Mouse (Mus musculus) bone marrow, adult 2 months (tissue): ENCODE data around the gene Bsn. TPM values are rescaled to one million over a fixed set of nuclear protein-coding genes. Genes with fewer than 3 reads are reported as not detected.
A peak's percentile ranks its signal among the peaks of the same experiment; 100 is the strongest.

Source experiments
- H3K27ac ChIP-seq: fragments of 200-500 bp; 2 replicates; pipeline ENCODE4 v1.5.1; 2012; ENCODE audit warnings: low read depth, mild to moderate bottlenecking, control low read depth, inconsistent platforms, low read length; ENCODE audit not compliant: control insufficient read depth, poor library complexity, insufficient read depth
- H3K4me1 ChIP-seq: fragments of 200-500 bp; 2 replicates; pipeline ENCODE4 v1.6.1; 2011; ENCODE audit warnings: low read length; ENCODE audit not compliant: control insufficient read depth, insufficient read depth
- H3K4me3 ChIP-seq: fragments of 200-500 bp; replicated peaks from 2 replicates; pipeline ENCODE3; 2011; ENCODE audit warnings: mild to moderate bottlenecking, low read depth, low read length, control low read depth; ENCODE audit not compliant: control insufficient read depth
- CTCF ChIP-seq: fragments of 200-500 bp; IDR thresholded peaks from 2 replicates; pipeline ENCODE4 v1.5.1; 2011; ENCODE audit warnings: low read length, control low read depth; ENCODE audit not compliant: control insufficient read depth, insufficient read depth
- POLR2A ChIP-seq: fragments of 200-500 bp; IDR thresholded peaks from 2 replicates; pipeline ENCODE4 v1.6.1; 2011; ENCODE audit warnings: low read depth, mild to moderate bottlenecking, control low read depth, low read length, borderline replicate concordance; ENCODE audit not compliant: control insufficient read depth
- WGBS: fragments of 180-500 bp; shearing (Covaris S2); methylation state at CpG from one replicate; pipeline ENCODE4 v1.1.7; 2018; 5-methylcytosine and 5-hydroxymethylcytosine counted together
- polyA plus RNA-seq: library from polyadenylated mRNA; stranded (reverse); fragments of >200 nt; gene quantifications from 2 replicates; pipeline ENCODE4 v1.2.4, GENCODE M21; 2011; ENCODE audit warnings: low replicate concordance; ENCODE audit not compliant: missing spikeins, insufficient read depth, insufficient read length

Bsn gene
- polyA plus RNA-seq, 1 experiment: 1.9 TPM

DNA sequence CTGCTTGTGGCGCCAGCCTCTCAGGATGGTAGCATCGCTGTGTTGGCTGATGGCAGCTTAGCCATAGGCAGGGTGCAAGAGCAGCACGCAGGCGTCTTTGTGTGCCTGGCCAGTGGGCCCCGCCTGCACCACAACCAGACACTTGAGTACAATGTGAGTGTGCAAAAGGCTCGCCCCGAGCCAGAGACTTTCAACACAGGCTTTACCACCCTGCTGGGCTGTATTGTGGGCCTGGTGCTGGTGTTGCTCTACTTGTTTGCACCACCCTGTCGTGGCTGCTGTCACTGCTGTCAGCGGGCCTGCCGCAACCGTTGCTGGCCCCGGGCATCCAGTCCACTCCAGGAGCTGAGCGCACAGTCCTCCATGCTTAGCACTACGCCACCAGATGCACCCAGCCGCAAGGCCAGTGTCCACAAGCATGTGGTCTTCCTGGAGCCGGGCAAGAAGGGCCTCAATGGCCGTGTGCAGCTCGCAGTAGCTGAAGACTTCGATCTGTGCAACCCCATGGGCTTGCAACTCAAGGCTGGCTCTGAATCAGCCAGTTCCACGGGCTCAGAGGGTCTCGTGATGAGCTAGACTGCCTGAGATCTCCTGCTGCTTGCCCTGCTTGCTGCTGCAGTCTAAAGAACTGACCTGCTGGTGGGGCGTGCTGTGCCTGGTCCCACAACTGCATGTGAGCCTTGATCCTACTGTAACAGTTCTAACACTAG, 135.7 kb downstream of the Bsn start:
- Histone ChIP-seq H3K27ac (no peak overlapping the region; the same call in 1 of the 2 replicates), H3K4me1 (peaks cover 3% of the 10 kb centered on the region), H3K4me3 (no peak overlapping the region)
- no peak for TF ChIP-seq POLR2A
- no peak for TF ChIP-seq CTCF
- WGBS: 92% methylated on average over 22 of the region's 22 CpGs

GRCm38 (mm10) chr9:108053665-108054225, 136.4 kb downstream of the Bsn start:
- TF ChIP-seq CTCF (no peak), POLR2A (no peak)
- 87% methylated on average over 15 of the region's 15 CpGs for WGBS
- Histone ChIP-seq H3K4me1 (peaks cover 3% of the 10 kb centered on the region), H3K27ac (no peak overlapping the region), H3K4me3 (no peak overlapping the region)

GRCm38 (mm10) chr9:108052885-108053664, 137.1 kb downstream of the Bsn start, which contains the start of gene Amigo3:
TSS of gene Amigo3 (plus strand) at chr9:108053159.
- TF ChIP-seq POLR2A (peak; percentile 20; the same call in 1 of the 2 replicates), CTCF (peak; percentile 92)
- Histone ChIP-seq H3K4me1 (peaks cover 4% of the 10 kb centered on the region), H3K27ac (no peak within 1 kb of the TSS), H3K4me3 (peak within 1 kb of the TSS; percentile 27)
- WGBS: 50% methylated on average over 20 of the region's 20 CpGs

GRCm38 (mm10) chr9:108052411-108052810, 137.8 kb downstream of the Bsn start:
- Histone ChIP-seq H3K4me3 (no peak overlapping the region), H3K4me1 (peaks cover 5% of the 10 kb centered on the region), H3K27ac (no peak overlapping the region)
- 72% methylated on average over 7 of the region's 7 CpGs for WGBS
- TF ChIP-seq POLR2A: no peak
- no peak for TF ChIP-seq CTCF

DNA sequence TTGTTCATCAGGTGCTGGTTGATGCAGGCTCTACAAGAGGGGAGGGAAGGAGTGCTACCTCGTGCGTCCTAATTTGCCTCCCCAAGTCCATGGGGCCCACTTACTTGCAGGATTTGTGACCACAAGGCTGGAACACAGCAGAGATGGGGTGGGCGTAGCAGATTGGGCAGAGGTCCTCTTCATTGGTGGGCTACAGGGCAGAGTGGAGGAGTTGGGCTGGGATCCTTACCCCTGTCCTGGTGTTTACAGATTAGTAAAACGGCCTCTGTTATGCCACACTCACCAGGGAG, 138.3 kb downstream of the Bsn start:
- H3K4me3 ChIP-seq: no peak overlapping the region
- 81% methylated on average over 4 of the region's 4 CpGs for WGBS
- TF ChIP-seq CTCF (no peak), POLR2A (no peak)
- peaks cover 5% of the 10 kb centered on the region for H3K4me1 ChIP-seq
- H3K27ac ChIP-seq: no peak overlapping the region

- H3K4me3 ChIP-seq: no peak overlapping the region
- 91% methylated on average over 15 of the region's 15 CpGs for WGBS
- H3K27ac ChIP-seq: no peak overlapping the region
- H3K4me1 ChIP-seq: peaks cover 5% of the 10 kb centered on the region
- TF ChIP-seq POLR2A (0 out of 2 replicates have a peak, but pooled peaks have one; percentile 11), CTCF (no peak)
These were observed 138.8 kb downstream of the Bsn start for GRCm38 (mm10) chr9:108051184-108051930.

GRCm38 (mm10) chr9:108049561-108050251, 140.5 kb downstream of the Bsn start:
- peak overlapping the region; percentile 95 for H3K4me3 ChIP-seq
- no peak for TF ChIP-seq POLR2A
- TF ChIP-seq CTCF: no peak
- WGBS: 38% methylated on average over 15 of the region's 15 CpGs
- H3K4me1 ChIP-seq: peaks cover 5% of the 10 kb centered on the region
- H3K27ac ChIP-seq: peak overlapping the region; percentile 63

- WGBS: under 1% methylated on average over 39 of the region's 39 CpGs
- H3K4me1 ChIP-seq: peaks cover 5% of the 10 kb centered on the region
- peak within 1 kb of the TSS; percentile 63 for H3K27ac ChIP-seq
- TF ChIP-seq CTCF (no peak), POLR2A (peak; percentile 76; the same call in 1 of the 2 replicates)
- peak within 1 kb of the TSS; percentile 95 for H3K4me3 ChIP-seq
These were observed 141.1 kb downstream of the Bsn start, which contains the start of gene Gmppb for GRCm38 (mm10) chr9:108049016-108049455. TSS of gene Gmppb (plus strand) at chr9:108049242.
